Mouse (Mus musculus) MEL (cell line): Measurements from ENCODE around the gene Mogat1. TPM values are rescaled to one million over a fixed set of nuclear protein-coding genes. Genes with fewer than 3 reads are reported as not detected.

Source experiments
- DNase-seq: peaks from one replicate; pipeline ENCODE4 v3.0.0; 2011; ENCODE audit warnings: low read depth, low spot score
- H3K27ac ChIP-seq: 2 replicates; pipeline ENCODE4 v1.5.1; 2012; ENCODE audit warnings: low read depth, mild to moderate bottlenecking, control low read depth, low read length, moderate library complexity; ENCODE audit not compliant: control insufficient read depth
- H3K27me3 ChIP-seq, 2 experiments: fragments of 150-350 bp in 1 of 2; sonication (generic) in 1 of 2; 2 replicates each; pipeline ENCODE4 v1.6.1; 2012; ENCODE audit warnings: low read length in 2 of 2, mild to moderate bottlenecking in 2 of 2, improper control_type of control experiment in 1 of 2, moderate library complexity in 1 of 2; ENCODE audit not compliant: insufficient read depth in 2 of 2, control insufficient read depth in 1 of 2
- H3K36me3 ChIP-seq, 2 experiments: 2 replicates each; pipeline ENCODE4 v1.6.1; 2012 to 2014; ENCODE audit warnings: low read length in 2 of 2, improper control_type of control experiment in 1 of 2, inconsistent platforms in 1 of 2, mild to moderate bottlenecking in 1 of 2; ENCODE audit not compliant: insufficient read depth in 2 of 2, control insufficient read depth in 1 of 2
- H3K4me1 ChIP-seq, 2 experiments: fragments of 150-350 bp in 1 of 2; sonication (generic) in 1 of 2; 2 replicates each; pipeline ENCODE4 v1.6.1; 2012; ENCODE audit warnings: low read length in 2 of 2, improper control_type of control experiment in 1 of 2, mild to moderate bottlenecking in 1 of 2; ENCODE audit not compliant: insufficient read depth in 2 of 2, control insufficient read depth in 1 of 2
- H3K4me3 ChIP-seq, 2 experiments: fragments of 150-350 bp in 1 of 2; sonication (generic) in 1 of 2; 2 replicates each; pipeline ENCODE4 v1.5.1; 2012; ENCODE audit warnings: low read depth in 2 of 2, low read length in 2 of 2, mild to moderate bottlenecking in 2 of 2, moderate library complexity in 2 of 2, control low read depth in 1 of 2, improper control_type of control experiment in 1 of 2; ENCODE audit not compliant: control insufficient read depth in 1 of 2, insufficient read depth in 1 of 2
- H3K79me2 ChIP-seq: 2 replicates; pipeline ENCODE4 v1.6.1; 2012; ENCODE audit warnings: mild to moderate bottlenecking, low read length, moderate library complexity; ENCODE audit not compliant: control insufficient read depth, poor library complexity, insufficient read depth
- H3K9ac ChIP-seq: 2 replicates; pipeline ENCODE4 v1.6.1; 2012; ENCODE audit warnings: low read depth, mild to moderate bottlenecking, control low read depth, low read length, moderate library complexity; ENCODE audit not compliant: control insufficient read depth, poor library complexity, severe bottlenecking
- H3K9me3 ChIP-seq: fragments of 150-350 bp; sonication (generic); replicated peaks from 2 replicates; pipeline ENCODE4 v1.6.1; 2012; ENCODE audit warnings: mild to moderate bottlenecking, low read length, improper control_type of control experiment, moderate library complexity; ENCODE audit not compliant: insufficient read depth
- BHLHE40 ChIP-seq: IDR thresholded peaks from 2 replicates; pipeline ENCODE4 v1.6.1; 2012; ENCODE audit warnings: low read depth, mild to moderate bottlenecking, inconsistent platforms, low read length, improper control_type of control experiment, borderline replicate concordance
- CHD1 ChIP-seq: IDR thresholded peaks from 2 replicates; pipeline ENCODE4 v1.6.1; 2012; ENCODE audit warnings: low read depth, mild to moderate bottlenecking, inconsistent platforms, low read length, improper control_type of control experiment
- CTCF ChIP-seq, 3 experiments: IDR thresholded peaks in 2 of 3; conservative IDR thresholded peaks in 1 of 3; 2 replicates each; pipeline ENCODE4 v1.5.1; 2011 to 2012; ENCODE audit warnings: low read length in 3 of 3, low read depth in 2 of 3, mild to moderate bottlenecking in 2 of 3, improper control_type of control experiment in 1 of 3, inconsistent platforms in 1 of 3, mixed read lengths in 1 of 3, moderate library complexity in 1 of 3; ENCODE audit not compliant: control insufficient read depth in 1 of 3, insufficient read depth in 1 of 3, poor library complexity in 1 of 3, severe bottlenecking in 1 of 3
- E2F4 ChIP-seq: IDR thresholded peaks from 2 replicates; pipeline ENCODE4 v1.6.1; 2011; ENCODE audit warnings: low read depth, low read length, improper control_type of control experiment, borderline replicate concordance
- ELF1 ChIP-seq: IDR thresholded peaks from 2 replicates; pipeline ENCODE4 v1.6.1; 2014; ENCODE audit warnings: low read depth, mild to moderate bottlenecking, inconsistent platforms, low read length, improper control_type of control experiment, moderate library complexity
- EP300 ChIP-seq, 2 experiments: IDR thresholded peaks; 2 replicates each; pipeline ENCODE4 v1.6.1; 2011; ENCODE audit warnings: improper control_type of control experiment in 2 of 2, low read length in 2 of 2, low read depth in 1 of 2, mild to moderate bottlenecking in 1 of 2
- ETS1 ChIP-seq: IDR thresholded peaks from 2 replicates; pipeline ENCODE4 v1.6.1; 2012; ENCODE audit warnings: low read depth, mild to moderate bottlenecking, inconsistent platforms, low read length, improper control_type of control experiment, moderate library complexity
- GABPA ChIP-seq: IDR thresholded peaks from 2 replicates; pipeline ENCODE4 v1.6.1; 2012; ENCODE audit warnings: low read depth, mild to moderate bottlenecking, inconsistent platforms, low read length, improper control_type of control experiment, moderate library complexity
- GATA1 ChIP-seq: IDR thresholded peaks from 2 replicates; pipeline ENCODE4 v1.6.1; 2011; ENCODE audit warnings: low read depth, low read length, improper control_type of control experiment
- HCFC1 ChIP-seq: IDR thresholded peaks from 2 replicates; pipeline ENCODE4 v1.6.1; 2012; ENCODE audit warnings: low read depth, mild to moderate bottlenecking, inconsistent platforms, low read length, improper control_type of control experiment, moderate library complexity
- JUND ChIP-seq: IDR thresholded peaks from 2 replicates; pipeline ENCODE4 v1.6.1; 2011; ENCODE audit warnings: low read depth, mild to moderate bottlenecking, improper control_type of control experiment, low read length
- MAZ ChIP-seq: IDR thresholded peaks from 2 replicates; pipeline ENCODE4 v1.6.1; 2012; ENCODE audit warnings: low read depth, mild to moderate bottlenecking, inconsistent platforms, low read length, improper control_type of control experiment
- MXI1 ChIP-seq: IDR thresholded peaks from 2 replicates; pipeline ENCODE4 v1.6.1; 2011; ENCODE audit warnings: mild to moderate bottlenecking, low read depth, low read length, improper control_type of control experiment
- MYB ChIP-seq: IDR thresholded peaks from 2 replicates; pipeline ENCODE4 v1.6.1; 2011; ENCODE audit warnings: mild to moderate bottlenecking, low read depth, low read length, improper control_type of control experiment
- MYC ChIP-seq: IDR thresholded peaks from 2 replicates; pipeline ENCODE4 v1.6.1; 2011; ENCODE audit warnings: low read depth, mild to moderate bottlenecking, low read length, improper control_type of control experiment, moderate library complexity
- NELFE ChIP-seq: IDR thresholded peaks from 2 replicates; pipeline ENCODE4 v1.6.1; 2011; ENCODE audit warnings: low read depth, low read length, improper control_type of control experiment
- POLR2A ChIP-seq, 2 experiments: IDR thresholded peaks; 2 replicates each; pipeline ENCODE4 v1.6.1; 2011 to 2012; ENCODE audit warnings: low read length in 2 of 2, mild to moderate bottlenecking in 2 of 2, control low read depth in 1 of 2, improper control_type of control experiment in 1 of 2, low read depth in 1 of 2, moderate library complexity in 1 of 2; ENCODE audit not compliant: control insufficient read depth in 1 of 2, insufficient read depth in 1 of 2, poor library complexity in 1 of 2
- POLR2AphosphoS5 ChIP-seq: IDR thresholded peaks from 2 replicates; pipeline ENCODE4 v1.6.1; 2012; ENCODE audit warnings: low read depth, borderline replicate concordance, mild to moderate bottlenecking, inconsistent platforms, low read length, moderate library complexity, mixed read lengths
- RAD21 ChIP-seq: IDR thresholded peaks from 2 replicates; pipeline ENCODE4 v1.6.1; 2011; ENCODE audit warnings: mild to moderate bottlenecking, low read depth, low read length, improper control_type of control experiment
- RCOR1 ChIP-seq: IDR thresholded peaks from 2 replicates; pipeline ENCODE4 v1.6.1; 2012; ENCODE audit warnings: low read depth, mild to moderate bottlenecking, inconsistent platforms, low read length, improper control_type of control experiment
- SMC3 ChIP-seq: IDR thresholded peaks from 2 replicates; pipeline ENCODE4 v1.6.1; 2011; ENCODE audit warnings: low read depth, low read length, improper control_type of control experiment
- TBP ChIP-seq: IDR thresholded peaks from 2 replicates; pipeline ENCODE4 v1.8.0; 2011; ENCODE audit warnings: low read depth, low read length, improper control_type of control experiment
- USF1 ChIP-seq: IDR thresholded peaks from 2 replicates; pipeline ENCODE4 v1.6.1; 2014; ENCODE audit warnings: low read depth, mild to moderate bottlenecking, inconsistent platforms, low read length, improper control_type of control experiment, moderate library complexity
- USF2 ChIP-seq, 2 experiments: IDR thresholded peaks; 2 replicates each; pipeline ENCODE4 v1.6.1; 2011 to 2012; ENCODE audit warnings: improper control_type of control experiment in 2 of 2, low read length in 2 of 2, borderline replicate concordance in 1 of 2, inconsistent platforms in 1 of 2, low read depth in 1 of 2, mild to moderate bottlenecking in 1 of 2; ENCODE audit not compliant: insufficient read depth in 1 of 2
- ZKSCAN1 ChIP-seq: IDR thresholded peaks from 2 replicates; pipeline ENCODE4 v1.6.1; 2012; ENCODE audit warnings: low read depth, mild to moderate bottlenecking, inconsistent platforms, low read length, improper control_type of control experiment, moderate library complexity
- ZMIZ1 ChIP-seq: IDR thresholded peaks from 2 replicates; pipeline ENCODE4 v1.6.1; 2012; ENCODE audit warnings: low read depth, mild to moderate bottlenecking, inconsistent platforms, low read length, improper control_type of control experiment, moderate library complexity
- polyA plus RNA-seq, 2 experiments: library from polyadenylated mRNA; stranded (reverse) in 1 of 2; unstranded in 1 of 2; fragments of >175 nt in 1 of 2; fragments of >200 nt in 1 of 2; gene quantifications; 2 replicates each; pipeline versions ENCODE4 v1.2.1 to v1.2.4; 2012; ENCODE audit warnings: low replicate concordance in 2 of 2, low read depth in 1 of 2; ENCODE audit not compliant: insufficient read length in 2 of 2, insufficient read depth in 1 of 2, missing spikeins in 1 of 2
- total RNA-seq: library from RNA; depleted of rRNA; stranded (reverse); fragments of 300-350 nt; gene quantifications from 2 replicates; pipeline ENCODE4 v1.2.3, GENCODE M21; 2012

Gene Mogat1
- total and polyA plus RNA-seq, 3 experiments = not detected

- H3K9me3 ChIP-seq = no peaks in the 10 kb centered on the region
- H3K4me1 ChIP-seq = no peaks in the 10 kb centered on the region
- no peaks in the 10 kb centered on the region for H3K36me3 ChIP-seq
- H3K27ac ChIP-seq = no peak within 1 kb of the TSS
- TF ChIP-seq EP300 (IDR thresholded peaks at IDR 0.05; ENCODE audit: low read depth in 1 of 2, low read length in 2 of 2) (no peak), MYB (no peak), BHLHE40 (no peak)
- H3K27me3 ChIP-seq = no peaks in the 10 kb centered on the region
- H3K79me2 ChIP-seq = no peaks in the 10 kb centered on the region
- no peak within 1 kb of the TSS for H3K9ac ChIP-seq
- H3K4me3 ChIP-seq = no peak within 1 kb of the TSS
- no peak for DNase-seq
Observed at GRCm38 (mm10) chr1:78511621-78512160, 900 bp downstream of the Mogat1 start, which contains the start of gene BC035947. Gene BC035947, minus strand, starts transcription at chr1:78512158.

GRCm38 (mm10) chr1:78512756-78513155 lies 2.0 kb downstream of the Mogat1 start:
- Histone ChIP-seq H3K4me1 (no peaks in the 10 kb centered on the region), H3K4me3 (no peak overlapping the region), H3K9ac (no peak overlapping the region)
- DNase-seq = no peak
- no peak for TF ChIP-seq ELF1
- TF ChIP-seq ETS1 = no peak
- no peak for TF ChIP-seq GABPA
- TF ChIP-seq POLR2A (IDR thresholded peaks at IDR 0.05; ENCODE audit: control insufficient read depth in 1 of 2, insufficient read depth in 1 of 2, low read depth in 1 of 2, low read length in 2 of 2, poor library complexity in 1 of 2) = no peak
- no peak for TF ChIP-seq MAZ
- TF ChIP-seq CHD1 = no peak
- no peak for TF ChIP-seq JUND
- no peak for TF ChIP-seq POLR2AphosphoS5
- no peak for TF ChIP-seq ZMIZ1
- no peak for TF ChIP-seq USF1
- TF ChIP-seq, all 39 proteins: peak for 0
- Histone ChIP-seq H3K79me2 (no peaks in the 10 kb centered on the region), H3K27me3 (no peaks in the 10 kb centered on the region), H3K27ac (no peak overlapping the region), H3K9me3 (no peaks in the 10 kb centered on the region), H3K36me3 (no peaks in the 10 kb centered on the region)

GRCm38 (mm10) chr1:78518907-78519306 lies 8.1 kb downstream of the Mogat1 start:
- H3K36me3 ChIP-seq = no peaks in the 10 kb centered on the region
- H3K27me3 ChIP-seq = no peaks in the 10 kb centered on the region
- no peak overlapping the region for H3K4me3 ChIP-seq
- no peak for DNase-seq
- TF ChIP-seq MYC = no peak
- TF ChIP-seq TBP = no peak
- no peak for TF ChIP-seq SMC3
- no peak for TF ChIP-seq E2F4
- no peak for TF ChIP-seq CTCF (IDR thresholded peaks at IDR 0.05 in 2 of 3, conservative IDR thresholded peaks at IDR 0.05 in 1 of 3; ENCODE audit: control insufficient read depth in 1 of 3, insufficient read depth in 1 of 3, low read depth in 2 of 3, low read length in 3 of 3, poor library complexity in 1 of 3, severe bottlenecking in 1 of 3)
- TF ChIP-seq MXI1 = no peak
- TF ChIP-seq USF2 (IDR thresholded peaks at IDR 0.05; ENCODE audit: borderline replicate concordance in 1 of 2, insufficient read depth in 1 of 2, low read depth in 1 of 2, low read length in 2 of 2) = no peak
- no peak for TF ChIP-seq NELFE
- TF ChIP-seq RAD21 = no peak
- TF ChIP-seq HCFC1 = no peak
- no peak for TF ChIP-seq GABPA
- no peak for TF ChIP-seq ETS1
- no peak for TF ChIP-seq ZKSCAN1
- TF ChIP-seq POLR2AphosphoS5 = no peak
- TF ChIP-seq POLR2A (IDR thresholded peaks at IDR 0.05; ENCODE audit: control insufficient read depth in 1 of 2, insufficient read depth in 1 of 2, low read depth in 1 of 2, low read length in 2 of 2, poor library complexity in 1 of 2) = no peak
- no peak for TF ChIP-seq RCOR1
- no peak for TF ChIP-seq GATA1
- H3K9ac ChIP-seq = no peak overlapping the region
- H3K9me3 ChIP-seq = no peaks in the 10 kb centered on the region
- no peak overlapping the region for H3K27ac ChIP-seq
- no peaks in the 10 kb centered on the region for H3K79me2 ChIP-seq
- no peaks in the 10 kb centered on the region for H3K4me1 ChIP-seq
